Mouse (Mus musculus): Measurements from ENCODE around the gene Ncln. TPM values are rescaled to one million over a fixed set of nuclear protein-coding genes. Genes with fewer than 3 reads are reported as not detected.

Ncln gene
- polyA plus RNA-seq, 1 experiment from 2014 or later, result 31.9 TPM

Small RNAs within 50 kb of the gene (microRNA-seq; reads per million reads assigned to microRNA genes)
- gene Gm25595 (ENCODE audit: borderline number of aligned reads), result not detected

Other genes starting within 250 kb of the Ncln start
- 2.6 and 4.0 TPM in 2 replicates for gene Matk, start 243.5 kb downstream of the Ncln start, polyA plus RNA-seq (2014; fragmentation: Nextera tagmentation; extraction: Ambion mirVana)
- 203 and 205 TPM in 2 replicates for gene Mrpl54, start 229.5 kb downstream of the Ncln start, polyA plus RNA-seq (2014; fragmentation: Nextera tagmentation; extraction: Ambion mirVana)
- 35.3 and 41.3 TPM in 2 replicates for gene Apba3, start 229.4 kb downstream of the Ncln start, polyA plus RNA-seq (2014; fragmentation: Nextera tagmentation; extraction: Ambion mirVana)
- gene Tjp3, start 204.8 kb downstream of the Ncln start, polyA plus RNA-seq (2014; fragmentation: Nextera tagmentation; extraction: Ambion mirVana), result 2.5 and 3.3 TPM in 2 replicates
- gene Pip5k1c, start 203.4 kb downstream of the Ncln start, polyA plus RNA-seq (2014; fragmentation: Nextera tagmentation; extraction: Ambion mirVana), result 41.5 and 46.6 TPM in 2 replicates
- gene Cactin, start 175.3 kb downstream of the Ncln start, polyA plus RNA-seq (2014; fragmentation: Nextera tagmentation; extraction: Ambion mirVana), result 30.1 and 30.5 TPM in 2 replicates
- 1.4 and 2.1 TPM in 2 replicates for gene Tbxa2r, start 167.7 kb downstream of the Ncln start, polyA plus RNA-seq (2014; fragmentation: Nextera tagmentation; extraction: Ambion mirVana)
- gene Gipc3, start 153.1 kb downstream of the Ncln start, polyA plus RNA-seq (2014; fragmentation: Nextera tagmentation; extraction: Ambion mirVana), result not detected in 2 replicates
- 97.9 and 103 TPM in 2 replicates for gene Hmg20b, start 145.9 kb downstream of the Ncln start, polyA plus RNA-seq (2014; fragmentation: Nextera tagmentation; extraction: Ambion mirVana)
- 3.4 and 4.0 TPM in 2 replicates for gene Mfsd12, start 138.9 kb downstream of the Ncln start, polyA plus RNA-seq (2014; fragmentation: Nextera tagmentation; extraction: Ambion mirVana)
- not detected in 2 replicates for gene 4930404N11Rik, start 130.6 kb downstream of the Ncln start, polyA plus RNA-seq (2014; fragmentation: Nextera tagmentation; extraction: Ambion mirVana)
- 92.1 and 95.0 TPM in 2 replicates for gene Fzr1, start 117.9 kb downstream of the Ncln start, polyA plus RNA-seq (2014; fragmentation: Nextera tagmentation; extraction: Ambion mirVana)
- 45.0 and 52.5 TPM in 2 replicates for gene Dohh, start 112.0 kb downstream of the Ncln start, polyA plus RNA-seq (2014; fragmentation: Nextera tagmentation; extraction: Ambion mirVana)
- gene Gm48551, start 111.9 kb downstream of the Ncln start, polyA plus RNA-seq (2014; fragmentation: Nextera tagmentation; extraction: Ambion mirVana), result 2.5 and 4.1 TPM in 2 replicates
- gene Gm48552, start 107.4 kb downstream of the Ncln start, polyA plus RNA-seq (2014; fragmentation: Nextera tagmentation; extraction: Ambion mirVana), result 0.63 TPM in 1 of 2 replicates, not detected in the other
- gene Smim24, start 103.3 kb downstream of the Ncln start, polyA plus RNA-seq (2014; fragmentation: Nextera tagmentation; extraction: Ambion mirVana), result 3.4 and 4.1 TPM in 2 replicates
- 13.1 and 16.1 TPM in 2 replicates for gene Nfic, start 40.8 kb downstream of the Ncln start, polyA plus RNA-seq (2014; fragmentation: Nextera tagmentation; extraction: Ambion mirVana)
- 2.5 and 2.7 TPM in 2 replicates for gene Celf5, start 13.7 kb downstream of the Ncln start, polyA plus RNA-seq (2014; fragmentation: Nextera tagmentation; extraction: Ambion mirVana)
- gene S1pr4, start 3.7 kb upstream of the Ncln start, polyA plus RNA-seq (2014; fragmentation: Nextera tagmentation; extraction: Ambion mirVana), result 0.20 and 0.31 TPM in 2 replicates
- gene Gna15, start 27.8 kb upstream of the Ncln start, polyA plus RNA-seq (2014; fragmentation: Nextera tagmentation; extraction: Ambion mirVana), result 0.77 and 0.92 TPM in 2 replicates
- gene Gna11, start 48.8 kb upstream of the Ncln start, polyA plus RNA-seq (2014; fragmentation: Nextera tagmentation; extraction: Ambion mirVana), result 62.0 and 68.6 TPM in 2 replicates
- gene Aes, start 63.1 kb upstream of the Ncln start, polyA plus RNA-seq (2014; fragmentation: Nextera tagmentation; extraction: Ambion mirVana), result 303 and 321 TPM in 2 replicates
- 14.1 and 15.3 TPM in 2 replicates for gene Tle2, start 78.2 kb upstream of the Ncln start, polyA plus RNA-seq (2014; fragmentation: Nextera tagmentation; extraction: Ambion mirVana)
- 7.1 and 10.7 TPM in 2 replicates for gene Tle6, start 104.7 kb upstream of the Ncln start, polyA plus RNA-seq (2014; fragmentation: Nextera tagmentation; extraction: Ambion mirVana)
- gene BC025920, start 109.9 kb upstream of the Ncln start, polyA plus RNA-seq (2014; fragmentation: Nextera tagmentation; extraction: Ambion mirVana), result 0.52 and 0.70 TPM in 2 replicates
- 37.8 and 39.8 TPM in 2 replicates for gene Sirt6, start 131.4 kb upstream of the Ncln start, polyA plus RNA-seq (2014; fragmentation: Nextera tagmentation; extraction: Ambion mirVana)
- 3.2 and 4.1 TPM in 2 replicates for gene Ankrd24, start 132.1 kb upstream of the Ncln start, polyA plus RNA-seq (2014; fragmentation: Nextera tagmentation; extraction: Ambion mirVana)
- 5.1 and 5.2 TPM in 2 replicates for gene Gm10778, start 152.7 kb upstream of the Ncln start, polyA plus RNA-seq (2014; fragmentation: Nextera tagmentation; extraction: Ambion mirVana)
- gene Zfp433, start 208.4 kb upstream of the Ncln start, polyA plus RNA-seq (2014; fragmentation: Nextera tagmentation; extraction: Ambion mirVana), result 18.2 and 19.4 TPM in 2 replicates

Data from embryonic facial prominence, embryonic 11.5 days (tissue).